Mouse (Mus musculus): ENCODE results near the gene St6galnac5. TPM values are rescaled to one million over a fixed set of nuclear protein-coding genes. Genes with fewer than 3 reads are reported as not detected.
A peak's percentile ranks its signal among the peaks of the same experiment; 100 is the strongest.

St6galnac5 gene
- polyA plus RNA-seq, 1 experiment from 2014 or later: 0.43 TPM

GRCm38 (mm10) chr3:152913625-152914024, 68.4 kb downstream of the St6galnac5 start:
- H3K36me3 ChIP-seq (ENCODE audit: control insufficient read depth, insufficient read depth, low read length): no peaks in the 10 kb centered on the region
- WGBS: 89% methylated on average over 3 of the region's 3 CpGs
- ATAC-seq (replicated peaks; ENCODE audit: low FRiP score) (no peak), DNase-seq (ENCODE audit: low spot score) (no peak)
- H3K4me3 ChIP-seq (ENCODE audit: low read depth, low read length): no peak overlapping the region
- no peak overlapping the region for H3K4me2 ChIP-seq
- H3K27ac ChIP-seq (ENCODE audit: low read depth, low read length): no peak overlapping the region
- no peaks in the 10 kb centered on the region for H3K27me3 ChIP-seq (replicated peaks; ENCODE audit: control insufficient read depth, insufficient read depth, low read length)
- H3K4me1 ChIP-seq (replicated peaks; ENCODE audit: control insufficient read depth, insufficient read depth, low read length): peaks cover 9% of the 10 kb centered on the region; the same call in 1 of the 2 replicates
- H3K9ac ChIP-seq (ENCODE audit: low read depth, low read length): no peak overlapping the region
- H3K9me3 ChIP-seq (ENCODE audit: control insufficient read depth, low read length): no peaks in the 10 kb centered on the region

- Histone ChIP-seq H3K27me3 (replicated peaks; ENCODE audit: control insufficient read depth, insufficient read depth, low read length) (no peaks in the 10 kb centered on the region), H3K9ac (ENCODE audit: low read depth, low read length) (no peak overlapping the region), H3K4me2 (peak overlapping the region; percentile 9; the same call in 1 of the 2 replicates), H3K4me1 (replicated peaks; ENCODE audit: control insufficient read depth, insufficient read depth, low read length) (peaks cover 9% of the 10 kb centered on the region; the same call in 1 of the 2 replicates), H3K4me3 (ENCODE audit: low read depth, low read length) (no peak overlapping the region), H3K27ac (ENCODE audit: low read depth, low read length) (no peak overlapping the region), H3K36me3 (ENCODE audit: control insufficient read depth, insufficient read depth, low read length) (no peaks in the 10 kb centered on the region), H3K9me3 (ENCODE audit: control insufficient read depth, low read length) (no peaks in the 10 kb centered on the region)
- DNase-seq (ENCODE audit: low spot score): no peak
- ATAC-seq (replicated peaks; ENCODE audit: low FRiP score): no peak
- 80% methylated on average over 10 of the region's 10 CpGs for WGBS
Measured at GRCm38 (mm10) chr3:152913150-152913549, 68.9 kb downstream of the St6galnac5 start.

- WGBS: 47% methylated on average over 23 of the region's 23 CpGs
- H3K4me1 ChIP-seq (replicated peaks; ENCODE audit: control insufficient read depth, insufficient read depth, low read length): peaks cover 9% of the 10 kb centered on the region; the same call in 1 of the 2 replicates
- no peak overlapping the region for H3K9ac ChIP-seq (ENCODE audit: low read depth, low read length)
- H3K36me3 ChIP-seq (ENCODE audit: control insufficient read depth, insufficient read depth, low read length): no peaks in the 10 kb centered on the region
- DNase-seq (ENCODE audit: low spot score) (peak; percentile 43), ATAC-seq (replicated peaks; ENCODE audit: low FRiP score) (peak; percentile 58)
- H3K4me2 ChIP-seq: peak overlapping the region; percentile 9
- no peak overlapping the region for H3K4me3 ChIP-seq (ENCODE audit: low read depth, low read length)
- no peak overlapping the region for H3K27ac ChIP-seq (ENCODE audit: low read depth, low read length)
- no peaks in the 10 kb centered on the region for H3K9me3 ChIP-seq (ENCODE audit: control insufficient read depth, low read length)
- no peaks in the 10 kb centered on the region for H3K27me3 ChIP-seq (replicated peaks; ENCODE audit: control insufficient read depth, insufficient read depth, low read length)
Measured at GRCm38 (mm10) chr3:152912216-152913101, 69.6 kb downstream of the St6galnac5 start.

- DNase-seq (ENCODE audit: low spot score) (no peak), ATAC-seq (replicated peaks; ENCODE audit: low FRiP score) (no peak)
- Histone ChIP-seq H3K9ac (ENCODE audit: low read depth, low read length) (no peak overlapping the region), H3K27me3 (replicated peaks; ENCODE audit: control insufficient read depth, insufficient read depth, low read length) (no peaks in the 10 kb centered on the region), H3K4me2 (no peak overlapping the region), H3K36me3 (ENCODE audit: control insufficient read depth, insufficient read depth, low read length) (no peaks in the 10 kb centered on the region), H3K27ac (ENCODE audit: low read depth, low read length) (no peak overlapping the region), H3K4me1 (replicated peaks; ENCODE audit: control insufficient read depth, insufficient read depth, low read length) (peaks cover 9% of the 10 kb centered on the region; the same call in 1 of the 2 replicates), H3K9me3 (ENCODE audit: control insufficient read depth, low read length) (no peaks in the 10 kb centered on the region), H3K4me3 (ENCODE audit: low read depth, low read length) (no peak overlapping the region)
- 77% methylated on average over 4 of the region's 4 CpGs for WGBS
Measured at GRCm38 (mm10) chr3:152911578-152911977, 70.5 kb downstream of the St6galnac5 start.

GRCm38 (mm10) chr3:152907683-152908082, 74.4 kb downstream of the St6galnac5 start:
- peaks cover 4% of the 10 kb centered on the region; the same call in 1 of the 2 replicates for H3K4me1 ChIP-seq (replicated peaks; ENCODE audit: control insufficient read depth, insufficient read depth, low read length)
- H3K9me3 ChIP-seq (ENCODE audit: control insufficient read depth, low read length): no peaks in the 10 kb centered on the region
- ATAC-seq (replicated peaks; ENCODE audit: low FRiP score) (no peak), DNase-seq (ENCODE audit: low spot score) (no peak)
- H3K4me2 ChIP-seq: no peak overlapping the region
- no peak overlapping the region for H3K4me3 ChIP-seq (ENCODE audit: low read depth, low read length)
- no peaks in the 10 kb centered on the region for H3K27me3 ChIP-seq (replicated peaks; ENCODE audit: control insufficient read depth, insufficient read depth, low read length)
- H3K27ac ChIP-seq (ENCODE audit: low read depth, low read length): no peak overlapping the region
- 78% methylated on average over 5 of the region's 5 CpGs for WGBS
- H3K36me3 ChIP-seq (ENCODE audit: control insufficient read depth, insufficient read depth, low read length): no peaks in the 10 kb centered on the region
- no peak overlapping the region for H3K9ac ChIP-seq (ENCODE audit: low read depth, low read length)

GRCm38 (mm10) chr3:152907087-152907486, 75.0 kb downstream of the St6galnac5 start:
- Histone ChIP-seq H3K4me2 (no peak overlapping the region), H3K4me1 (replicated peaks; ENCODE audit: control insufficient read depth, insufficient read depth, low read length) (no peaks in the 10 kb centered on the region), H3K27ac (ENCODE audit: low read depth, low read length) (no peak overlapping the region), H3K9me3 (ENCODE audit: control insufficient read depth, low read length) (no peaks in the 10 kb centered on the region), H3K27me3 (replicated peaks; ENCODE audit: control insufficient read depth, insufficient read depth, low read length) (no peaks in the 10 kb centered on the region), H3K36me3 (ENCODE audit: control insufficient read depth, insufficient read depth, low read length) (no peaks in the 10 kb centered on the region), H3K4me3 (ENCODE audit: low read depth, low read length) (no peak overlapping the region), H3K9ac (ENCODE audit: low read depth, low read length) (no peak overlapping the region)
- DNase-seq (ENCODE audit: low spot score) (no peak), ATAC-seq (replicated peaks; ENCODE audit: low FRiP score) (no peak)
- WGBS: 62% methylated on average over 5 of the region's 5 CpGs

GRCm38 (mm10) chr3:152905800-152906199, 76.2 kb downstream of the St6galnac5 start:
- no peak overlapping the region for H3K9ac ChIP-seq (ENCODE audit: low read depth, low read length)
- H3K36me3 ChIP-seq (ENCODE audit: control insufficient read depth, insufficient read depth, low read length): no peaks in the 10 kb centered on the region
- H3K4me3 ChIP-seq (ENCODE audit: low read depth, low read length): no peak overlapping the region
- DNase-seq (ENCODE audit: low spot score) (no peak), ATAC-seq (replicated peaks; ENCODE audit: low FRiP score) (no peak)
- no peak overlapping the region for H3K27ac ChIP-seq (ENCODE audit: low read depth, low read length)
- H3K4me1 ChIP-seq (replicated peaks; ENCODE audit: control insufficient read depth, insufficient read depth, low read length): no peaks in the 10 kb centered on the region
- H3K4me2 ChIP-seq: no peak overlapping the region
- WGBS: 61% methylated on average over 10 of the region's 10 CpGs
- no peaks in the 10 kb centered on the region for H3K9me3 ChIP-seq (ENCODE audit: control insufficient read depth, low read length)
- H3K27me3 ChIP-seq (replicated peaks; ENCODE audit: control insufficient read depth, insufficient read depth, low read length): no peaks in the 10 kb centered on the region

GRCm38 (mm10) chr3:152905026-152905425, 77.0 kb downstream of the St6galnac5 start:
- no peaks in the 10 kb centered on the region for H3K27me3 ChIP-seq (replicated peaks; ENCODE audit: control insufficient read depth, insufficient read depth, low read length)
- ATAC-seq (replicated peaks; ENCODE audit: low FRiP score) (no peak), DNase-seq (ENCODE audit: low spot score) (no peak)
- H3K4me1 ChIP-seq (replicated peaks; ENCODE audit: control insufficient read depth, insufficient read depth, low read length): no peaks in the 10 kb centered on the region
- no peaks in the 10 kb centered on the region for H3K9me3 ChIP-seq (ENCODE audit: control insufficient read depth, low read length)
- WGBS: 85% methylated on average over 10 of the region's 10 CpGs
- no peak overlapping the region for H3K27ac ChIP-seq (ENCODE audit: low read depth, low read length)
- no peak overlapping the region for H3K4me2 ChIP-seq
- no peak overlapping the region for H3K4me3 ChIP-seq (ENCODE audit: low read depth, low read length)
- no peak overlapping the region for H3K9ac ChIP-seq (ENCODE audit: low read depth, low read length)
- no peaks in the 10 kb centered on the region for H3K36me3 ChIP-seq (ENCODE audit: control insufficient read depth, insufficient read depth, low read length)

- H3K27ac ChIP-seq (ENCODE audit: low read depth, low read length): no peak overlapping the region
- H3K9ac ChIP-seq (ENCODE audit: low read depth, low read length): no peak overlapping the region
- H3K36me3 ChIP-seq (ENCODE audit: control insufficient read depth, insufficient read depth, low read length): no peaks in the 10 kb centered on the region
- no peak for ATAC-seq (replicated peaks; ENCODE audit: low FRiP score)
- no peak for DNase-seq (ENCODE audit: low spot score)
- no peak overlapping the region for H3K4me2 ChIP-seq
- WGBS: 93% methylated on average over 9 of the region's 9 CpGs
- no peak overlapping the region for H3K4me3 ChIP-seq (ENCODE audit: low read depth, low read length)
- H3K4me1 ChIP-seq (replicated peaks; ENCODE audit: control insufficient read depth, insufficient read depth, low read length): no peaks in the 10 kb centered on the region
- H3K27me3 ChIP-seq (replicated peaks; ENCODE audit: control insufficient read depth, insufficient read depth, low read length): no peaks in the 10 kb centered on the region
- no peaks in the 10 kb centered on the region for H3K9me3 ChIP-seq (ENCODE audit: control insufficient read depth, low read length)
Measured at GRCm38 (mm10) chr3:152898906-152899305, 83.1 kb downstream of the St6galnac5 start.

Measured in liver, embryonic 11.5 days (tissue).